Mouse (Mus musculus) 416B (cell line): ENCODE measurements at regions not wholly inside any gene's neighbourhood (a gene's known extent, or its start where the extent isn't known, plus 50 kb on each side); places are given as distances from the start of the nearest gene placed in this dataset.

Source experiments
- DNase-seq: peaks from one replicate; pipeline ENCODE4 v3.0.0; 2011; ENCODE audit warnings: low read depth

GRCm38 (mm10) chr15:17245096-17245495 lies 516.5 kb downstream of the Cdh9 start:
- DNase-seq = no peak

- DNase-seq = no peak
Observed at GRCm38 (mm10) chr15:17289221-17289620, 560.7 kb downstream of the Cdh9 start.
